Mouse (Mus musculus): ENCODE measurements around the gene Fubp3.

- no peak for TF ChIP-seq MYOG (IDR thresholded peaks at IDR 0.05; ENCODE audit: control insufficient read depth in 1 of 3, insufficient read depth in 1 of 3, insufficient read length in 2 of 3, low read depth in 2 of 3)
- TF ChIP-seq REST (IDR thresholded peaks at IDR 0.05; ENCODE audit: insufficient read depth, insufficient read length), result no peak
- no peak for TF ChIP-seq POLR2A (IDR thresholded peaks at IDR 0.05; ENCODE audit: insufficient read length, low read depth)
Measured at GRCm38 (mm10) chr2:31633531-31633930, 61.1 kb downstream of the Fubp3 start.
